Mouse (Mus musculus): ENCODE measurements around the gene Apol6.

- no peak for TF ChIP-seq CTCF (conservative IDR thresholded peaks at IDR 0.05; ENCODE audit: low read length)
- no peak for TF ChIP-seq POU5F1 (IDR thresholded peaks at IDR 0.05; ENCODE audit: borderline replicate concordance, low read length)
Observed at GRCm38 (mm10) chr15:77019533-77019932, 25.0 kb upstream of the Apol6 start.
